Mouse (Mus musculus) erythroid progenitor cell, adult 5-6 weeks (primary cell): ENCODE measurements around the gene Nrgn. TPM values are rescaled to one million over a fixed set of nuclear protein-coding genes. Genes with fewer than 3 reads are reported as not detected.

Source experiments
- ATAC-seq: replicated peaks from 2 replicates; pipeline ENCODE4 v1.8.0; 2016; ENCODE audit warnings: moderate number of reproducible peaks, mild to moderate bottlenecking, moderate TSS enrichment, inconsistent platforms; ENCODE audit not compliant: poor library complexity, low FRiP score, severe bottlenecking
- total RNA-seq, 2 experiments: library from RNA; stranded (forward) in 1 of 2; stranded (reverse) in 1 of 2; fragments of 150-400 nt in 1 of 2; fragments of 186-747, 209-891 nt in 1 of 2; gene quantifications; 2 replicates each; pipeline versions ENCODE4 v1.2.3 to v1.2.4; 2015 to 2017; ENCODE audit warnings: low replicate concordance in 2 of 2

Nrgn gene
- total RNA-seq, 2 experiments from 2014 or later, result 3.8 TPM; not detected in 1

GRCm38 (mm10) chr9:37556366-37556765 is 3.7 kb upstream of the Nrgn start:
- no peak for ATAC-seq

- ATAC-seq, result no peak
These were observed 2.4 kb upstream of the Nrgn start, which contains the start of gene Siae for GRCm38 (mm10) chr9:37554838-37555748. Gene Siae, plus strand, starts transcription at chr9:37555698.

GRCm38 (mm10) chr9:37554279-37554678 is 1.6 kb upstream of the Nrgn start:
- no peak for ATAC-seq

GRCm38 (mm10) chr9:37551751-37552531 is 763 bp downstream of the Nrgn start:
- ATAC-seq, result no peak

- no peak for ATAC-seq
These were observed 2.3 kb downstream of the Nrgn start for GRCm38 (mm10) chr9:37550435-37550834.

- no peak for ATAC-seq
These were observed 5.8 kb downstream of the Nrgn start for GRCm38 (mm10) chr9:37546889-37547288.

- no peak for ATAC-seq
These were observed 6.8 kb downstream of the Nrgn start for GRCm38 (mm10) chr9:37545847-37546452.

- no peak for ATAC-seq
These were observed 7.5 kb downstream of the Nrgn start for GRCm38 (mm10) chr9:37545166-37545610.

- ATAC-seq, result 0 out of 2 replicates have a peak, but pooled peaks have one; percentile 37
These were observed 8.1 kb downstream of the Nrgn start for GRCm38 (mm10) chr9:37544447-37545165.

GRCm38 (mm10) chr9:37543869-37544440 is 8.7 kb downstream of the Nrgn start:
- ATAC-seq, result no peak

- no peak for ATAC-seq
These were observed 10.7 kb downstream of the Nrgn start for GRCm38 (mm10) chr9:37541851-37542642.

GRCm38 (mm10) chr9:37540701-37541575 is 11.8 kb downstream of the Nrgn start:
- ATAC-seq, result no peak

- no peak for ATAC-seq
These were observed 12.5 kb downstream of the Nrgn start for GRCm38 (mm10) chr9:37540226-37540625.

GRCm38 (mm10) chr9:37539170-37540025 is 13.3 kb downstream of the Nrgn start, which contains the start of gene Vsig2:
Gene Vsig2, plus strand, starts transcription at chr9:37539255.
- no peak for ATAC-seq

GRCm38 (mm10) chr9:37537658-37538250 is 14.9 kb downstream of the Nrgn start:
- no peak for ATAC-seq

- no peak for ATAC-seq
These were observed 15.9 kb downstream of the Nrgn start for GRCm38 (mm10) chr9:37536851-37537250.
